Mouse (Mus musculus) midbrain, embryonic 14.5 days (tissue): ENCODE results near the gene Rnf157. TPM values are rescaled to one million over a fixed set of nuclear protein-coding genes. Genes with fewer than 3 reads are reported as not detected.

Experiments used
- ATAC-seq: fragments of 200-750 bp; cut with Nextera tagmentation; 2 replicates; pipeline ENCODE4 v1.8.0; 2017; ENCODE audit warnings: moderate number of reproducible peaks, moderate library complexity; ENCODE audit not compliant: low FRiP score, low TSS enrichment
- DNase-seq: peaks from one replicate; pipeline ENCODE4 v3.0.0-alpha.2; 2015
- H3K27ac ChIP-seq: fragments of 300-500 bp; sonication (generic); replicated peaks from 2 replicates; pipeline ENCODE4 v1.5.1; 2014; ENCODE audit warnings: mild to moderate bottlenecking, low read depth, low read length, moderate library complexity
- H3K27me3 ChIP-seq: fragments of 300-500 bp; sonication (generic); 2 replicates; pipeline ENCODE4 v1.6.1; 2014; ENCODE audit warnings: low read length, control low read depth, mixed read lengths; ENCODE audit not compliant: control insufficient read depth, insufficient read depth
- H3K36me3 ChIP-seq: fragments of 300-500 bp; sonication (generic); 2 replicates; pipeline ENCODE4 v1.6.1; 2014; ENCODE audit warnings: low read length, control low read depth; ENCODE audit not compliant: control insufficient read depth, insufficient read depth
- H3K4me1 ChIP-seq: fragments of 300-500 bp; sonication (generic); 2 replicates; pipeline ENCODE4 v1.6.1; 2014; ENCODE audit warnings: mild to moderate bottlenecking, antibody characterized with exemption, low read length, control low read depth; ENCODE audit not compliant: control insufficient read depth, insufficient read depth
- H3K4me2 ChIP-seq: fragments of 300-500 bp; sonication (generic); 2 replicates; pipeline ENCODE4 v1.6.1; 2014; ENCODE audit warnings: mild to moderate bottlenecking, low read length, moderate library complexity
- H3K4me3 ChIP-seq: fragments of 300-500 bp; sonication (generic); replicated peaks from 2 replicates; pipeline ENCODE4 v1.5.1; 2014; ENCODE audit warnings: low read depth, low read length
- H3K9ac ChIP-seq: fragments of 300-500 bp; sonication (generic); replicated peaks from 2 replicates; pipeline ENCODE4 v1.6.1; 2014; ENCODE audit warnings: mild to moderate bottlenecking, low read length, moderate library complexity
- H3K9me3 ChIP-seq: fragments of 300-500 bp; sonication (generic); 2 replicates; pipeline ENCODE4 v1.6.1; 2016; ENCODE audit warnings: low read length, control low read depth, mixed read lengths; ENCODE audit not compliant: control insufficient read depth
- WGBS: fragments of 180-500 bp; shearing (Covaris S2); extraction: QIAGEN DNeasy Blood & Tissue Kit; methylation state at CpG from one replicate; pipeline ENCODE4 v1.1.7; 2014; 5-methylcytosine and 5-hydroxymethylcytosine counted together
- polyA plus RNA-seq: library from polyadenylated mRNA; unstranded; fragments of >200 nt; fragmentation: Nextera tagmentation; extraction: Ambion mirVana; gene quantifications from 2 replicates; pipeline ENCODE4 v1.2.1, GENCODE M21; 2014

The Rnf157 gene
- polyA plus RNA-seq, 1 experiment from 2014 or later = 50.2 TPM

- ATAC-seq (no peak), DNase-seq (no peak)
- H3K4me1 ChIP-seq = no peaks in the 10 kb centered on the region
- no peaks in the 10 kb centered on the region for H3K9me3 ChIP-seq
- no peaks in the 10 kb centered on the region for H3K27me3 ChIP-seq
- H3K36me3 ChIP-seq = peaks cover 8% of the 10 kb centered on the region
- H3K27ac ChIP-seq = no peak overlapping the region
- H3K9ac ChIP-seq = no peak overlapping the region
- H3K4me3 ChIP-seq = no peak overlapping the region
- WGBS = 84% methylated on average over 8 of the region's 8 CpGs
- H3K4me2 ChIP-seq = no peak overlapping the region
These were observed 15.1 kb downstream of the Rnf157 start for GRCm38 (mm10) chr11:116397517-116398347.

- Histone ChIP-seq H3K9me3 (no peaks in the 10 kb centered on the region), H3K4me1 (no peaks in the 10 kb centered on the region), H3K36me3 (peaks cover 8% of the 10 kb centered on the region), H3K9ac (no peak overlapping the region), H3K27me3 (no peaks in the 10 kb centered on the region), H3K27ac (no peak overlapping the region), H3K4me2 (no peak overlapping the region), H3K4me3 (no peak overlapping the region)
- no peak for DNase-seq
- 95% methylated on average over 3 of the region's 3 CpGs for WGBS
- ATAC-seq = no peak
These were observed 15.9 kb downstream of the Rnf157 start for GRCm38 (mm10) chr11:116396934-116397330.

GRCm38 (mm10) chr11:116396276-116396933 is 16.4 kb downstream of the Rnf157 start:
- Histone ChIP-seq H3K9me3 (no peaks in the 10 kb centered on the region), H3K27ac (no peak overlapping the region), H3K27me3 (no peaks in the 10 kb centered on the region), H3K9ac (no peak overlapping the region), H3K4me2 (no peak overlapping the region), H3K4me1 (no peaks in the 10 kb centered on the region), H3K4me3 (no peak overlapping the region), H3K36me3 (peaks cover 8% of the 10 kb centered on the region)
- DNase-seq (no peak), ATAC-seq (no peak)
- WGBS = 91% methylated on average over 11 of the region's 11 CpGs

- Histone ChIP-seq H3K9ac (no peak overlapping the region), H3K4me2 (no peak overlapping the region), H3K27me3 (no peaks in the 10 kb centered on the region), H3K4me1 (no peaks in the 10 kb centered on the region), H3K4me3 (no peak overlapping the region), H3K27ac (no peak overlapping the region), H3K9me3 (no peaks in the 10 kb centered on the region), H3K36me3 (peaks cover 8% of the 10 kb centered on the region)
- no peak for DNase-seq
- ATAC-seq = no peak
- 93% methylated on average over 4 of the region's 4 CpGs for WGBS
These were observed 18.1 kb downstream of the Rnf157 start for GRCm38 (mm10) chr11:116394769-116395168.

- peaks cover 12% of the 10 kb centered on the region for H3K4me1 ChIP-seq
- H3K9ac ChIP-seq = no peak overlapping the region
- no peak overlapping the region for H3K4me3 ChIP-seq
- H3K27me3 ChIP-seq = no peaks in the 10 kb centered on the region
- ATAC-seq (no peak), DNase-seq (peak; percentile 32)
- H3K27ac ChIP-seq = no peak overlapping the region
- no peaks in the 10 kb centered on the region for H3K9me3 ChIP-seq
- H3K36me3 ChIP-seq = no peaks in the 10 kb centered on the region
- no peak overlapping the region for H3K4me2 ChIP-seq
- 71% methylated on average over 14 of the region's 14 CpGs for WGBS
These were observed 23.9 kb downstream of the Rnf157 start for GRCm38 (mm10) chr11:116388841-116389480.

GRCm38 (mm10) chr11:116387086-116388071 is 25.5 kb downstream of the Rnf157 start:
- Histone ChIP-seq H3K4me1 (peaks cover 12% of the 10 kb centered on the region), H3K27me3 (no peaks in the 10 kb centered on the region), H3K36me3 (0 out of 2 replicates have a peak, but pooled peaks cover 2% of the 10 kb centered on the region), H3K9ac (no peak overlapping the region; the same call in 1 of the 2 replicates), H3K4me2 (peak overlapping the region; percentile 32), H3K4me3 (no peak overlapping the region; the same call in 1 of the 2 replicates), H3K27ac (peak overlapping the region; percentile 33), H3K9me3 (no peaks in the 10 kb centered on the region)
- 17% methylated on average over 16 of the region's 16 CpGs for WGBS
- no peak for ATAC-seq
- DNase-seq = peak; percentile 62

- Histone ChIP-seq H3K27ac (no peak overlapping the region), H3K36me3 (0 out of 2 replicates have a peak, but pooled peaks cover 12% of the 10 kb centered on the region)
- DNase-seq = no peak
These were observed 26.8 kb downstream of the Rnf157 start for GRCm38 (mm10) chr11:116385999-116386398.

GRCm38 (mm10) chr11:116384171-116384570 is 28.7 kb downstream of the Rnf157 start:
- H3K4me3 ChIP-seq = no peak overlapping the region
- whole genome bisulfite sequencing = 80% methylated on average over 11 of the region's 11 CpGs
- ATAC-seq = no peak

More at GRCm38 (mm10) chr11:116385999-116386398, 26.8 kb downstream of the Rnf157 start:
- Histone ChIP-seq H3K27me3 (no peaks in the 10 kb centered on the region), H3K9me3 (no peaks in the 10 kb centered on the region), H3K4me1 (peaks cover 12% of the 10 kb centered on the region), H3K9ac (no peak overlapping the region), H3K4me3 (no peak overlapping the region), H3K4me2 (no peak overlapping the region)
- no peak for ATAC-seq
- 41% methylated on average over 5 of the region's 5 CpGs for WGBS

More at GRCm38 (mm10) chr11:116384171-116384570, 28.7 kb downstream of the Rnf157 start:
- Histone ChIP-seq H3K9ac (no peak overlapping the region), H3K4me2 (no peak overlapping the region), H3K9me3 (no peaks in the 10 kb centered on the region), H3K27ac (no peak overlapping the region), H3K4me1 (peaks cover 12% of the 10 kb centered on the region), H3K36me3 (0 out of 2 replicates have a peak, but pooled peaks cover 17% of the 10 kb centered on the region), H3K27me3 (no peaks in the 10 kb centered on the region)
- no peak for DNase-seq
